Mouse (Mus musculus): ENCODE measurements around the gene Adora1.

Gene Adora1

GRCm38 (mm10) chr1:134237438-134237837, 2.2 kb upstream of the Adora1 start:
- DNase-seq (ENCODE audit: low spot score): no peak

- DNase-seq (ENCODE audit: low spot score): no peak
These were observed 911 bp upstream of the Adora1 start for GRCm38 (mm10) chr1:134236142-134236541.

- DNase-seq (ENCODE audit: low spot score): no peak
These were observed 508 bp downstream of the Adora1 start for GRCm38 (mm10) chr1:134234455-134235390.

- no peak for DNase-seq (ENCODE audit: low spot score)
These were observed 1.4 kb downstream of the Adora1 start for GRCm38 (mm10) chr1:134233681-134234454.

GRCm38 (mm10) chr1:134232778-134233531, 2.3 kb downstream of the Adora1 start:
- DNase-seq (ENCODE audit: low spot score): no peak

GRCm38 (mm10) chr1:134232326-134232725, 2.9 kb downstream of the Adora1 start:
- no peak for DNase-seq (ENCODE audit: low spot score)

- DNase-seq (ENCODE audit: low spot score): no peak
These were observed 3.5 kb downstream of the Adora1 start for GRCm38 (mm10) chr1:134231681-134232080.

- DNase-seq (ENCODE audit: low spot score): no peak
These were observed 4.0 kb downstream of the Adora1 start for GRCm38 (mm10) chr1:134231270-134231669.

- no peak for DNase-seq (ENCODE audit: low spot score)
These were observed 4.5 kb downstream of the Adora1 start for GRCm38 (mm10) chr1:134230638-134231228.

- DNase-seq (ENCODE audit: low spot score): no peak
These were observed 5.2 kb downstream of the Adora1 start for GRCm38 (mm10) chr1:134229806-134230575.

GRCm38 (mm10) chr1:134226739-134227138, 8.5 kb downstream of the Adora1 start:
- no peak for DNase-seq (ENCODE audit: low spot score)

- DNase-seq (ENCODE audit: low spot score): no peak
These were observed 9.9 kb downstream of the Adora1 start for GRCm38 (mm10) chr1:134225375-134225774.

- no peak for DNase-seq (ENCODE audit: low spot score)
These were observed 10.5 kb downstream of the Adora1 start for GRCm38 (mm10) chr1:134224649-134225227.

- no peak for DNase-seq (ENCODE audit: low spot score)
These were observed 12.8 kb downstream of the Adora1 start for GRCm38 (mm10) chr1:134222122-134223055.

GRCm38 (mm10) chr1:134221172-134221571, 14.1 kb downstream of the Adora1 start:
- no peak for DNase-seq (ENCODE audit: low spot score)

GRCm38 (mm10) chr1:134219608-134220007, 15.6 kb downstream of the Adora1 start:
- DNase-seq (ENCODE audit: low spot score): no peak

- DNase-seq (ENCODE audit: low spot score): no peak
These were observed 17.3 kb downstream of the Adora1 start for GRCm38 (mm10) chr1:134217942-134218341.

- DNase-seq (ENCODE audit: low spot score): no peak
These were observed 18.2 kb downstream of the Adora1 start for GRCm38 (mm10) chr1:134217028-134217481.

- no peak for DNase-seq (ENCODE audit: low spot score)
These were observed 18.6 kb downstream of the Adora1 start for GRCm38 (mm10) chr1:134216629-134216971.
